Mouse (Mus musculus) brain, embryonic 14.5 days (tissue): ENCODE data around the gene Krt80.

Source experiments
- CTCF ChIP-seq: fragments of 200-500 bp; IDR thresholded peaks from 2 replicates; pipeline ENCODE4 v1.5.1; 2012; ENCODE audit warnings: inconsistent platforms, mild to moderate bottlenecking, moderate library complexity, borderline replicate concordance; ENCODE audit not compliant: insufficient read depth, insufficient read length; ENCODE audit errors: extremely low read depth
- POLR2A ChIP-seq: fragments of 200-500 bp; IDR thresholded peaks from 2 replicates; pipeline ENCODE4 v1.6.1; 2012; ENCODE audit warnings: mild to moderate bottlenecking, inconsistent platforms, borderline replicate concordance; ENCODE audit not compliant: poor library complexity, insufficient read depth, insufficient read length, severe bottlenecking; ENCODE audit errors: extremely low read depth

GRCm38 (mm10) chr15:101297988-101298387 is 72.0 kb downstream of the Krt80 start:
- TF ChIP-seq POLR2A (no peak), CTCF (no peak)
